Mouse (Mus musculus) kidney, embryonic 14.5 days (tissue): ENCODE measurements around the gene Akt1. TPM values are rescaled to one million over a fixed set of nuclear protein-coding genes. Genes with fewer than 3 reads are reported as not detected.

Source experiments
- ATAC-seq: fragments of 200-750 bp; cut with Nextera tagmentation; 2 replicates; pipeline ENCODE4 v1.8.0; 2017; ENCODE audit warnings: moderate number of reproducible peaks, mild to moderate bottlenecking, moderate TSS enrichment, moderate library complexity; ENCODE audit not compliant: low FRiP score, low TSS enrichment
- H3K27ac ChIP-seq: fragments of 300-500 bp; sonication (generic); 2 replicates; pipeline ENCODE4 v1.5.1; 2014; ENCODE audit warnings: low read depth, mild to moderate bottlenecking, low read length, moderate library complexity, mixed read lengths
- H3K27me3 ChIP-seq: fragments of 300-500 bp; sonication (generic); 2 replicates; pipeline ENCODE4 v1.6.1; 2014; ENCODE audit warnings: mild to moderate bottlenecking, low read length; ENCODE audit not compliant: control insufficient read depth, insufficient read depth
- H3K36me3 ChIP-seq: fragments of 300-500 bp; sonication (generic); 2 replicates; pipeline ENCODE4 v1.6.1; 2014; ENCODE audit warnings: low read length, mixed read lengths; ENCODE audit not compliant: control insufficient read depth, insufficient read depth
- H3K4me1 ChIP-seq: fragments of 300-500 bp; sonication (generic); 2 replicates; pipeline ENCODE4 v1.6.1; 2014; ENCODE audit warnings: low read length, mixed read lengths; ENCODE audit not compliant: control insufficient read depth, insufficient read depth
- H3K4me2 ChIP-seq: fragments of 300-500 bp; sonication (generic); replicated peaks from 2 replicates; pipeline ENCODE4 v1.6.1; 2014; ENCODE audit warnings: low read depth, mild to moderate bottlenecking, low read length
- H3K4me3 ChIP-seq: fragments of 300-500 bp; sonication (generic); 2 replicates; pipeline ENCODE4 v1.5.1; 2014; ENCODE audit warnings: mild to moderate bottlenecking, low read length
- H3K9ac ChIP-seq: fragments of 300-500 bp; sonication (generic); 2 replicates; pipeline ENCODE4 v1.6.1; 2014; ENCODE audit warnings: low read depth, mild to moderate bottlenecking, low read length, moderate library complexity
- H3K9me3 ChIP-seq: fragments of 300-500 bp; sonication (generic); 2 replicates; pipeline ENCODE4 v1.6.1; 2016; ENCODE audit warnings: low read length; ENCODE audit not compliant: control insufficient read depth
- WGBS: fragments of 180-500 bp; shearing (Covaris S2); extraction: QIAGEN DNeasy Blood & Tissue Kit; methylation state at CpG from one replicate; pipeline ENCODE4 v1.1.7; 2014; 5-methylcytosine and 5-hydroxymethylcytosine counted together
- microRNA-seq: library from miRNA; unstranded; fragments of <30 nt; microRNA quantifications from one replicate; pipeline ENCODE4, GENCODE M21; 2016
- polyA plus RNA-seq: library from polyadenylated mRNA; unstranded; fragments of >200 nt; fragmentation: Nextera tagmentation; extraction: Ambion mirVana; gene quantifications from 2 replicates; pipeline ENCODE4 v1.2.1, GENCODE M21; 2014

Gene Akt1
- polyA plus RNA-seq, 1 experiment from 2014 or later, result 50.8 TPM

DNA sequence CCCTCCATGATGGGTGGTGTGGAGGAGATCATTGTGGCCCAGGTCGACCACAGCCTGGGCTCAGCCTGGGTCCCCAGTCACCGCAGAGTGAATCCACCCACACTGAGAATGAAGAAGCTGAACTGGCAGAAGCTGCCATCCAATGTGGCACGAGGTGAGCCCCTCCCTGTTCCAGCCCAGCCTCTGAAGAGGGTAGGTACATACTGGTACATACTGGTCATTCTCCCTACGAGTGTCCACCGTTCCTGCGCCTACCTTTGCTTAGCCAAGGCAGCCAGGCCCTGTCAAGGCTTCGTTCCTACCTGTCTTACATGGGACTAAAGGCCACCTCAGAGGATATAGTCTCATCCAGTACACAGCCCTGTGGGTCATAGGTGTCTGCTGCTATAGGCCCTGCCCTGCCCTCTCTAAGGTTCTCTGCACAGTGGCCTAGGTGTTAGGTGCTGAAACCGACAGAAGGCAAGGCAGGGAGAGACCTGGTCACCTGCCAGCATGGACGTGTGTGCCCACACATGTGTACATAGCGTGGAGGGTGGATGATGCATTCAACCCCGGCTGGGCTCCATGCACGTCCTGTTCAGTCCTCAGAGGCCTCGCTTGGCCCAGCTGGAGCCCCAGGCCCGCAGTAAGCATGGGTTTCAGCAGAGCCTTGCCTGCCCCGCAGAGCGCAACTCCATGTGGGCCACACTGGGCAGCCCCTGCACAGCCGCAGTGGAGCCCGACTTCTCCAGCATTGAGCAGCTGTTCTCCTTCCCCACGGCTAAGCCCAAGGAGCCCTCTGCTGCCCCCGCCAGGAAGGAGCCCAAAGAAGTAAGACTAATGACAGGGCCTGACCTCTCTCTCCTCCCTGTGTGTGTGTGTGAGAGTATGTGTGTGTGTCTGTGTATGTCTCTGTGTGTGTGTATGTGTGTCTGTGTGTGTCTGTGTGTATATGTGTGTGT is 69.7 kb downstream of the Akt1 start:
- Histone ChIP-seq H3K9me3 (no peaks in the 10 kb centered on the region), H3K27ac (no peak overlapping the region), H3K4me1 (no peaks in the 10 kb centered on the region), H3K36me3 (peaks cover 12% of the 10 kb centered on the region; the same call in 1 of the 2 replicates), H3K4me3 (no peak overlapping the region), H3K27me3 (no peaks in the 10 kb centered on the region), H3K4me2 (no peak overlapping the region), H3K9ac (no peak overlapping the region)
- ATAC-seq, result peak; percentile 67
- 62% methylated on average over 20 of the region's 20 CpGs for WGBS

DNA sequence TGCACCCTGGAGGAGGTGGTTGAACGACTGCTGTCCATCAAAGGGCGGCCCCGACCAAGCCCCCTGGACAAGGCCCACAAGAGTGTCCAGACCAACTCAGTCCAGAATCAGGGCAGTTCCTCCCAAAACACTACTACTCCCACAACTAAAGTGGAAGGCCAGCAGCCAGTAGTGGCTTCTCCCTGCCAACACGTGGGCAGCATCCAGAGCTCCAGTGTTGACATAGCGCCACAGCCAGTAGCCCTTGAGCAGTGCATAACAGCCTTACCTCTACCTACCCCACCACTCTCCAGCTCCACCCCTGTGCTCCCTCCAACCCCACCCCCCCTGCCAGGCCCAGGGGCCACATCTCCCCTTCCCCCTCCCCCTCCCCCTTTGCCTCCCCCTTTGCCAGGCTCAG is 70.7 kb downstream of the Akt1 start:
- Histone ChIP-seq H3K4me3 (no peak overlapping the region), H3K36me3 (peaks cover 8% of the 10 kb centered on the region; the same call in 1 of the 2 replicates), H3K4me1 (no peaks in the 10 kb centered on the region), H3K4me2 (no peak overlapping the region), H3K9me3 (no peaks in the 10 kb centered on the region), H3K27me3 (no peaks in the 10 kb centered on the region), H3K27ac (no peak overlapping the region), H3K9ac (no peak overlapping the region)
- WGBS, result 81% methylated on average over 5 of the region's 5 CpGs
- no peak for ATAC-seq

Small RNA genes within 50 kb of the gene (microRNA-seq; reads per million reads assigned to microRNA genes)
- gene Mir6939, result 0.84 reads per million

Other genes with a start within 250 kb of the Akt1 start
- gene A530016L24Rik, start 185.4 kb downstream of the Akt1 start, polyA plus RNA-seq, result 0.08 and 0.40 TPM in 2 replicates
- 0.16 and 0.57 TPM in 2 replicates for gene Tmem179, start 158.1 kb downstream of the Akt1 start, polyA plus RNA-seq
- gene Inf2, start 86.1 kb downstream of the Akt1 start, polyA plus RNA-seq, result 4.7 and 5.8 TPM in 2 replicates
- gene Adssl1, start 54.8 kb downstream of the Akt1 start, polyA plus RNA-seq, result 8.0 and 9.3 TPM in 2 replicates
- gene Siva1, start 30.2 kb downstream of the Akt1 start, polyA plus RNA-seq, result 314 and 362 TPM in 2 replicates
- 3.8 and 5.7 TPM in 2 replicates for gene Zbtb42, start 3.9 kb upstream of the Akt1 start, polyA plus RNA-seq
- 11.5 and 15.1 TPM in 2 replicates for gene Cep170b, start 45.6 kb upstream of the Akt1 start, polyA plus RNA-seq
- gene Pld4, start 85.8 kb upstream of the Akt1 start, polyA plus RNA-seq, result 4.8 and 7.8 TPM in 2 replicates
- 0.53 and 0.86 TPM in 2 replicates for gene Ahnak2, start 127.8 kb upstream of the Akt1 start, polyA plus RNA-seq
- gene Clba1, start 134.1 kb upstream of the Akt1 start, polyA plus RNA-seq, result 8.5 and 8.9 TPM in 2 replicates
- 117 and 148 TPM in 2 replicates for gene Cdca4, start 154.5 kb upstream of the Akt1 start, polyA plus RNA-seq
- 0.14 and 0.27 TPM in 2 replicates for gene Gpr132, start 193.3 kb upstream of the Akt1 start, polyA plus RNA-seq